Mouse (Mus musculus) heart, adult 9 months (tissue): ENCODE data around the gene Gm20425.
"Not testable (repeated sequence)": the region's sequence is repeated elsewhere in the genome, so short reads cannot be mapped to it uniquely, and the experiment has no call there.

ENCODE experiments used
- DNase-seq, 2 experiments: peaks; one replicate each; pipeline ENCODE4 v3.0.0; 2022; ENCODE audit warnings: low spot score in 2 of 2

Gm20425 gene

DNA sequence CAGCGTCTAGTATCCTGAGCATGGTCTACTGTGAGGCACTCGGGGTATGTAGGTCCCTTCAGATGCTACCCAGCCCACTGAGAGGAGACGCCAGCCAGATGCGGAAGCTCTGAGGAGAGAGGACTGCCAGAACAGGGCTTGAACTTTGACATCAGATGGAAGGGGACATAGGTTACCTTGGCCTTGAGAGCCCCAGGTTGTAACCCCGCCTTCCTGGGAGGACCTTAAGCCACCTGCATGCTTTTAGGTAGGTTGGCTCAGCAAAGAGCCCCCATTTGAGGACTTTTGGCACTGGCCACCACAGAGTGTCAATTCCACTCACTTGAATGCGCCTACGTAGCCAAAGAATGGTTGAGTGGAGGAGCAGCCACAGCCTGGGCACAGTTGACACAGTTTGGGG is 5.4 kb downstream of the Gm20425 start:
- no peak for DNase-seq

- no peak for DNase-seq
Observed at GRCm38 (mm10) chr9:103214281-103214680, 15.8 kb downstream of the Gm20425 start.

DNA sequence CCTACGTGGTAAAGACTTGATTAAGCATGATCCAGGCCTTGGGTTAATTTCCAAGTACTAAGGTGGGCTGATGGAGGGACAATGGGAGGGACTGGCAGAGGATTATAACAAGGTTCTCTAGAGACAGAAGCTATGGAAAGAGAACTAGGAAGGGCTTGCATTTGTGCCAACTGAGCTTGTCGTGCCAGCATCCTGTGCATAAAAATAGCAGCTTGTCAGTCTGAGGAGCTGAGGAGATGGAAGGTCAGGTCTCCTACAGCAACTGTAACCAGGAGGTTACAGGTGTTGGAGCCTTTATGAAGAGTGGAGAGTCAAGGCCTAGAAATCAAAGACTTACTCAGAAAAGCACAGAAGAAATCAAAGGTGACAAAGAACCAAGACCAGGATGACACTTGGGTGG is 16.5 kb downstream of the Gm20425 start:
- peak in 1 of 2 experiments; percentile 35 for DNase-seq

DNA sequence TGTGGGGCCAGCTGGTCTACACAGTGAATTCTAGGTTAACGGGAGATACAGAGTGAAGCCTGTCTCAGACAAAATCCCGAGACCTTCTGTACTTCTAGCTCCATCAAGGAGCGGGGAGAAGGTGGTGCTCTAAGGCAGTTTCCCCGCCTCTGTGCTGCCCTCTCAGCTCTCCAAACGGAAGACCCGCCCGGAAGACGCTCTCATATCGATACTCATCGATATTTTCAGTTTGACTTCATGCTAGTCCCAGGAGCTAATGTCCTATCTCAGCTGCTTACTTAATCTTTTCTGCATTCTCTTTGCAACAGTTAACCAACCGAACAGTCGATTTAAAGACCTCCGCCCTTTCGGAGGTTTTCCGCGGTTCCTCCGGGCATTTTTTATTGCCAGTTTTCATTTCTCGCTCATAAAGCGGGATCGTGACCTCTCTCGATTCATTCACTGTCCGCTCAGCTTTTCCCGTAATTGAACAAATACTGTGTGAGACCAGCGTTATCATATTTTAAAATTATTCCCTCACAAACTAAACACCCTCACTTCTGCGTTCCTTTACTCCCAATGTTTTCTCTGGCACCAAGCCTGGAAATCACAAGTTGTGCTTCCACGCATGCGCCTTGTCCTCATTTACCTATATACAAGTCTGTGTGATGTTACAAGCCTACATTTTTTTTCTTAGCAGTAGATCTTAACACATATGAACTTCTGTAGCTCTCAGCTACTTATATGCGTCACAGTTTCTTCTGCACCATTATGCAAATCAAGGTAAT is 17.3 kb downstream of the Gm20425 start:
- no peak for DNase-seq

- no peak for DNase-seq
Observed at GRCm38 (mm10) chr9:103208802-103209423, 21.2 kb downstream of the Gm20425 start.

- peak; percentile 63 to 65 for DNase-seq
Observed at GRCm38 (mm10) chr9:103207846-103208245, 22.3 kb downstream of the Gm20425 start.

DNA sequence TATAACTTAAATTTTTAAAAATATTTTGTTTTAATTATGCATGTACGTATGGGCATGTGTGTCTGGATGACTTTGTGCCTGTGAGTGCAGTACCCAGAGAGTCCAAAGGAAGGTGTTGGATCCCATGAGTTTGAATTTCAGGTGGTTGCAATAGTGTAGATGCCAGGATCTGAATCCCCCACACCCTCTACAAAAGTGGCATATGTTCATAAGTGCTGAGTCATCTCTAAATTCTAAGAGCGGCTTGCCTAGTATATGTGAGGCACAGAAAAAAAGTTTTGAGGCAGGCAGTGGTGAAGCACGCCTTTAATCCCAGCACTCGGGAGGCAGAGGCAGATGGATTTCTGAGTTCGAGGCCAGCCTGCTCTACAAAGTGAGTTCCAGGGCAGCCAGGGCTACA is 24.3 kb downstream of the Gm20425 start:
- no peak for DNase-seq

GRCm38 (mm10) chr9:103201561-103202260 is 28.4 kb downstream of the Gm20425 start, which contains the start of gene Srprb:
TSS of gene Srprb (minus strand) at chr9:103202137.
- DNase-seq = peak; percentile 87 to 92

- no peak for DNase-seq
Observed at GRCm38 (mm10) chr9:103188416-103188815, 41.7 kb downstream of the Gm20425 start.

GRCm38 (mm10) chr9:103186747-103187146 is 43.4 kb downstream of the Gm20425 start:
- DNase-seq = no peak

DNA sequence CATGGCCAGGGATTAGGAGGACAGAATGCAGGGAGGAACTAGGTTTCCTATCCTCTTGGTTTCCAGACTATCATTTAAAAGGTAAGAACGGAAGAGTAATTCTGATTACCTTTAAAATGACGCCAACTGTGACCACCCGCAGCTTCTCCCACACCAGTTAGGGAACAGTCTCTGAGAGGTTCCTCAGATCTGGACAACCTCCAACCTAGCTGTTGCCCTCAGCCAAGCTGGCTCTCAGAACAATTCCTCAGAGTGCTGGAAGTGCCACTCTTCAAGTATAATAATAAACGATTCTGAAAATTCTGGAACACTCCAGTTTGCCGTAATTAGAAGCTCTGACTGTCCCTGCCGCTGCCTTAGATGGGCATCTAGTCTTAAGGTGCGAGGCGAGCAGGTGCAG is 44.2 kb downstream of the Gm20425 start:
- DNase-seq = no peak

DNA sequence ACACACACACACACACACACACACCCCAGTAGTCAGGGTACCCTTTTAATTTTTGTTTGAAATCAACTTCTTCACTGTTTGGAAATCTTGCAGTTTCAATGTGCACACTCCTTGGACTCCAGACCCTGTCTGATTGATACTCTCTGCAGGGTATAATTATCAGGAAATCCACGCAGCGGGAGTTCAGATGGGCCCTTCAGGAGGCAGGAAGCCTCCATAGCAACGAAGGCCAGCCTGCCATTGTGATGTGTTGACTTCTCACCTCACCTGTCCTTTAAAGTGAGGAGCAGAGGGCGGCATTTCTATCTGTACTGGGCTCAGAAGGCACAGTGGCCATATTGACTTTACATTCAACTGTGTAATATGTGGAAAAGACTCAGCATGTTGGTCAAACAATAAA is 45.3 kb downstream of the Gm20425 start:
- no peak for DNase-seq

- no peak for DNase-seq
Observed at GRCm38 (mm10) chr9:103181886-103182285, 48.2 kb downstream of the Gm20425 start.

DNA sequence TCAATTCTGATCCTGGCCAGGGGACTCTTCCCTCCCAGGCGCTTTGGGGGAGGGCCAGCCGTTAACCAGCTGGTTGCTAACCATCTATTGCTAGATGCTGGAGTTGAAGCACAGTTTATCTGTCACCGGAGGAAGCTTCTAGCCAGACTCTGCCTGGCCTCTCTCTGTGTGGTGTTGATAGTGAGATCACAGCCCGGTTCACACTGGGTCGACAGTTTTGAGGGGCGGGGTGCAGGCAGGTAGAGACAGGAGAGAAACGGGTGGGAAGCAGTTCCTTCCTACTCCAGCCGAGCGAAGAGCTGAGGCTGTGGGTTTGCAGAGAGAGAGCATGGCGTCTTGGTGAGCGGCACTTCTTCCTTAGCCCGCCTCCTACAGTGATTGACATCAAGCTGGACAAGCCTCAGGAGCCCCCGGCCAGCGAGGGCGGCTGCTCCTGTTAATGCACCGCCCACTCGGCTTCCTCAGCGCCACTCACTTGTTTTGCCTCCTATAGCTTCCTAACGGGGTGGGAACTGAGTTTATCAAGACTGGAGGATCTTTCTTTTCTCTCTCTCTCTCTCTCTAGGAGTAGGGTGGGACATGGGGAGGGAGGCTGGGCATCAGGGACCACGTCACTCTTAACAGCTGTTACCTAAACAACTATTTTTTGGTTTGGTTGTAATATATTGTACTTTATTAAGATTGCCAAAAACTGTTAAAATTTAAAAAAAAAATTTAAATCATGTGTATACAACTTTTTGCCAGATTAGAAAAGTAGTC is 49.1 kb downstream of the Gm20425 start:
- DNase-seq = peak; percentile 68 to 71

GRCm38 (mm10) chr9:103180303-103180702 is 49.8 kb downstream of the Gm20425 start:
- DNase-seq = peak; percentile 34 to 56

GRCm38 (mm10) chr9:103175692-103176091 is 54.4 kb downstream of the Gm20425 start:
- no peak for DNase-seq

GRCm38 (mm10) chr9:103174771-103175519 is 55.2 kb downstream of the Gm20425 start:
- DNase-seq = no peak

DNA sequence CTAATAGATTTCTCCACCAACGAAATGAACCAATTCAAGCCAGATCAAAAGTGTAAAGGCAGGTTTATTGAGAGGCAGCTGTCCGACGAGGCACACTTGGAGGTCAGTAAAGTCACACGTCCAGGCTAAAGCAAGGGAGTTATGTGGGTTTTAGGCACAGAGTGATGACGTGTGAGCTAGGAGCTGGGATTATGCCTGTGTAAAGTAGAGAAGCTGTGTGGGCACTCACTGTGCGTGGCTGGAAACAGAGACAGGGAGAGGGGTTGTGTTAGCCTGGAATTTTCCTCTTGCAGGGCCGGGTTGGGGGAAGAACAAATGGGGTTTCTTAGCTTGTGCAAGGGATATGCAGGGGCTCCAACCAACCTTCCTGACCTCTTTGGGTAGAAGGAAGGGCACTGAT is 61.3 kb downstream of the Gm20425 start:
- no peak for DNase-seq

DNA sequence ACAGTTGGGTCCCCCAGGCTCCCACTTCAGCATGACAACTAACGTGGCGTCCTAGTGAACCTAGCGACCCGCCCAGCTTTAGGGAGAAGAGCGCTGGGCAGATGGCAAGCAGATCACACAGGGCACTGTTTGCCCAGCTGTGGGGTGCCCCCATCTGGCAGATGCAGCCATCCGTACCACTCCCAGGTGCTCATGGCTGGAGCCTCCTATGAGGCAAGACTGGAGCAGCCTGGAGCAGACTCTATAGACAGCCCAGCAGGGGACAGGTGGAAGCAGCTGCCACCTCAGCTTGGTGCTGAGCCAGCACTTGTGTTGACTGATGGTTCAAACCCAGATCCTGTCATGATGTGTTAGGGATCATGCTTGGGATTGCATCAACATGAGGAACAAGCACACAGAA is 62.1 kb downstream of the Gm20425 start:
- no peak for DNase-seq

DNA sequence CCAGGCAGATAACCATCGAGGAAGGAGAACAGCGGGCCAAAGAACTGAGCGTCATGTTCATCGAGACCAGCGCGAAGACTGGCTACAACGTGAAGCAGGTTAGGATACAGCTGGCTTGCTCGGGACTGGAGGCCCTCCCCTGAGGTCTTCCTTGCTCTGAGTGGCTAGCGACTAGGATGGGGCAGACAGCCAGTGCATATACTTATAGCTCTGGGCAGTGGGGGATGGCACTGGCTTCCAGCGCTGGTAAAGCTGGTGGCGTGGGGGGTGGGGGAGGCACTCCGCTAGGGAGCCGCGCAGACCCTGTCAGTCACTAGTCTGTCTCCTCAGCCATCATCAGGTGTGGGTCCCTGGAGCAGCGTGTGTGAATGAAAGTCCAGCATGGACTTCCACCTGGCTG is 66.3 kb downstream of the Gm20425 start:
- no peak for DNase-seq

- not testable (repeated sequence) for DNase-seq
Observed at GRCm38 (mm10) chr9:103155158-103155557, 74.9 kb downstream of the Gm20425 start.
